Comparison of ENCODE assay signal across 8 mouse cellular contexts in genomic region chr13:81767038-81767659, GRCm38 (mm10). TPM values are rescaled to one million over a fixed set of nuclear protein-coding genes. Genes with fewer than 3 reads are reported as not detected.
DNase-seq lines count a peak whose midpoint lies in the region; ATAC-seq and TF ChIP-seq lines count a peak whose summit lies in the region.
"Had no signal": no experiment of that assay in that cellular context is flagged by ENCODE, and none has a peak within 500 bp of the region (broad histone marks: within the 10 kb centered on the region; RNA-seq: fewer than 3 reads in every experiment).

No protein-coding gene starts in this region.

- H3K9ac ChIP-seq in ES-Bruce4 (ENCODE audit: low read depth, poor library complexity, severe bottlenecking), result no peak overlapping the region
- H3K9ac ChIP-seq: limb, embryonic 12.5 days had no signal

- no peak overlapping the region for H3K4me3 ChIP-seq in ES-Bruce4 (ENCODE audit: low read depth, low read length)
- H3K4me3 ChIP-seq: limb, embryonic 12.5 days had no signal

- DNase-seq in WW6 (ENCODE audit: low read depth, low spot score), result peak; percentile 16
- DNase-seq in gastrocnemius, postnatal 36 days, result peak; percentile 35 to 46
- DNase-seq in layer of hippocampus, adult 9-11 months, result peak; percentile 55
- DNase-seq in mesoderm, embryonic 11.5 days (ENCODE audit: low read depth, low spot score), result peak; percentile 37
- peak; percentile 99 for DNase-seq in right cerebral cortex, postnatal 4 days

- no peak for TF ChIP-seq EP300 in ES-Bruce4 (IDR thresholded peaks at IDR 0.05; ENCODE audit: insufficient read depth, low read depth, low read length)

- no peaks in the 10 kb centered on the region for H3K4me1 ChIP-seq in ES-Bruce4 (ENCODE audit: control insufficient read depth, insufficient read depth, low read length)
- H3K4me1 ChIP-seq: limb, embryonic 12.5 days had no signal

- no peaks in the 10 kb centered on the region; the same call in 1 of the 2 replicates for H3K9me3 ChIP-seq in ES-Bruce4 (replicated peaks; ENCODE audit: control insufficient read depth, insufficient read depth, low read length, poor library complexity, severe bottlenecking)
- H3K9me3 ChIP-seq: limb, embryonic 12.5 days had no signal

- TF ChIP-seq POLR2A in ES-Bruce4 (IDR thresholded peaks at IDR 0.05; ENCODE audit: insufficient read depth, low read length), result no peak

- no peaks in the 10 kb centered on the region for H3K27me3 ChIP-seq in ES-Bruce4 (ENCODE audit: control insufficient read depth, insufficient read depth, low read length, poor library complexity, severe bottlenecking)
- H3K27me3 ChIP-seq: limb, embryonic 12.5 days had no signal

- peak; percentile 79; the same call in 1 of the 2 replicates for ATAC-seq in common myeloid progenitor, adult 5-6 weeks (replicated peaks; ENCODE audit: low read depth, poor library complexity, severe bottlenecking)

- H3K36me3 ChIP-seq in ES-Bruce4 (ENCODE audit: control insufficient read depth, insufficient read depth, low read length, poor library complexity, severe bottlenecking), result no peaks in the 10 kb centered on the region
- H3K36me3 ChIP-seq: limb, embryonic 12.5 days had no signal

- TF ChIP-seq CTCF in ES-Bruce4 (IDR thresholded peaks at IDR 0.05; ENCODE audit: low read depth, low read length), result peak; percentile 84

- no peak overlapping the region for H3K27ac ChIP-seq in ES-Bruce4 (ENCODE audit: insufficient read depth, low read length)
- H3K27ac ChIP-seq: limb, embryonic 12.5 days had no signal

- intact Hi-C loops in gastrocnemius, postnatal 36 days (cut with DNase I), result no loop called here

RNA-seq across cellular contexts. Expression of gene Cetn3, which starts 15.7 kb away (rescaled TPM):
- 180 and 198 TPM in 2 replicates for polyA plus RNA-seq in ES-Bruce4 (2011; ENCODE audit: insufficient read depth, insufficient read length, low read depth, missing spikeins)
- 554 and 590 TPM in 2 replicates for total RNA-seq in common myeloid progenitor, adult 5-6 weeks (2017)
- total RNA-seq in gastrocnemius, postnatal 36 days (2021), result 10 to 100 TPM; 23.2 to 28.0 TPM

RNA-seq across cellular contexts. Expression of gene Mblac2, which starts 56.0 kb away (rescaled TPM):
- 2.3 and 2.6 TPM in 2 replicates for polyA plus RNA-seq in ES-Bruce4 (2011; ENCODE audit: insufficient read depth, insufficient read length, low read depth, missing spikeins)
- total RNA-seq in common myeloid progenitor, adult 5-6 weeks (2017), result 6.7 and 7.0 TPM in 2 replicates
- total RNA-seq in gastrocnemius, postnatal 36 days (2021), result 1 to 10 TPM in 1 of 2 experiments, under 1 TPM in 1; 0.94 to 1.1 TPM

RNA-seq across cellular contexts. Expression of gene Polr3g, which starts 56.3 kb away (rescaled TPM):
- 60.2 and 61.9 TPM in 2 replicates for polyA plus RNA-seq in ES-Bruce4 (2011; ENCODE audit: insufficient read depth, insufficient read length, low read depth, missing spikeins)
- total RNA-seq in common myeloid progenitor, adult 5-6 weeks (2017), result 28.1 and 39.1 TPM in 2 replicates
- total RNA-seq in gastrocnemius, postnatal 36 days (2021), result 1 to 10 TPM; 1.1 to 1.3 TPM

Comparison
In these comparisons a context has a peak if more than half of its experiments do, and no peak if none do; other contexts are left out.
1. DNase-seq: peak in every context shown above with its lines; median percentile 99 in right cerebral cortex, postnatal 4 days; 55 in layer of hippocampus, adult 9-11 months; 40 in gastrocnemius, postnatal 36 days; 37 in mesoderm, embryonic 11.5 days; 16 in WW6.
2. RNA of gene Cetn3, which starts 15.7 kb away (total RNA-seq): 554 to 590 TPM in common myeloid progenitor, adult 5-6 weeks; 23.2 to 28.0 TPM in gastrocnemius, postnatal 36 days; every median in the first group is over 10 times any median in the second.
3. RNA of gene Polr3g, which starts 56.3 kb away (total RNA-seq): 28.1 to 39.1 TPM in common myeloid progenitor, adult 5-6 weeks; 1.1 to 1.3 TPM in gastrocnemius, postnatal 36 days; every median in the first group is over 10 times any median in the second.